Mouse (Mus musculus) hindbrain, embryonic 16.5 days (tissue): ENCODE measurements around the gene Olfr1386. TPM values are rescaled to one million over a fixed set of nuclear protein-coding genes. Genes with fewer than 3 reads are reported as not detected.

Experiments used
- ATAC-seq: fragments of 200-750 bp; cut with Nextera tagmentation; 2 replicates; pipeline ENCODE4 v1.8.0; 2017; ENCODE audit warnings: moderate TSS enrichment, moderate library complexity
- H3K27ac ChIP-seq: fragments of 300-500 bp; sonication (generic); 2 replicates; pipeline ENCODE4 v1.5.1; 2014; ENCODE audit warnings: low read depth, mild to moderate bottlenecking, control low read depth, low read length, moderate library complexity
- H3K27me3 ChIP-seq: fragments of 300-500 bp; sonication (generic); replicated peaks from 2 replicates; pipeline ENCODE4 v1.6.1; 2014; ENCODE audit warnings: low read length; ENCODE audit not compliant: control insufficient read depth, insufficient read depth
- H3K36me3 ChIP-seq: fragments of 300-500 bp; sonication (generic); 2 replicates; pipeline ENCODE4 v1.6.1; 2014; ENCODE audit warnings: mild to moderate bottlenecking, low read length, moderate library complexity, mixed read lengths; ENCODE audit not compliant: control insufficient read depth, insufficient read depth
- H3K4me1 ChIP-seq: fragments of 300-500 bp; sonication (generic); 2 replicates; pipeline ENCODE4 v1.6.1; 2014; ENCODE audit warnings: low read depth, low read length; ENCODE audit not compliant: control insufficient read depth, insufficient read depth
- H3K4me2 ChIP-seq: fragments of 300-500 bp; sonication (generic); 2 replicates; pipeline ENCODE4 v1.6.1; 2014; ENCODE audit warnings: mild to moderate bottlenecking, low read length, control low read depth, moderate library complexity
- H3K4me3 ChIP-seq: fragments of 300-500 bp; sonication (generic); 2 replicates; pipeline ENCODE4 v1.5.1; 2014; ENCODE audit warnings: mild to moderate bottlenecking, low read length, control low read depth, moderate library complexity
- H3K9ac ChIP-seq: fragments of 300-500 bp; sonication (generic); 2 replicates; pipeline ENCODE4 v1.6.1; 2014; ENCODE audit warnings: low read depth, mild to moderate bottlenecking, control low read depth, low read length, moderate library complexity
- H3K9me3 ChIP-seq: fragments of 300-500 bp; sonication (generic); 2 replicates; pipeline ENCODE4 v1.6.1; 2014; ENCODE audit warnings: mild to moderate bottlenecking, low read length, moderate library complexity; ENCODE audit not compliant: control insufficient read depth
- polyA plus RNA-seq: library from polyadenylated mRNA; unstranded; fragments of >200 nt; fragmentation: Nextera tagmentation; extraction: Ambion mirVana; gene quantifications from 2 replicates; pipeline ENCODE4 v1.2.1, GENCODE M21; 2015

Gene Olfr1386
- polyA plus RNA-seq, 1 experiment from 2014 or later, result not detected

- H3K4me1 ChIP-seq, result no peaks in the 10 kb centered on the region
- H3K4me3 ChIP-seq, result no peak within 1 kb of the TSS
- H3K9me3 ChIP-seq, result no peaks in the 10 kb centered on the region
- no peaks in the 10 kb centered on the region for H3K36me3 ChIP-seq
- no peak within 1 kb of the TSS for H3K4me2 ChIP-seq
- no peak within 1 kb of the TSS for H3K27ac ChIP-seq
- no peaks in the 10 kb centered on the region for H3K27me3 ChIP-seq
- no peak for ATAC-seq
- no peak within 1 kb of the TSS for H3K9ac ChIP-seq
Observed at GRCm38 (mm10) chr11:49519348-49519747, 54.5 kb downstream of the Olfr1386 start, which contains the start of gene Olfr1383. Gene Olfr1383 (plus strand): TSS chr11:49519648.

Other genes with a start within 250 kb of the Olfr1386 start
- gene Mgat1, start 220.9 kb upstream of the Olfr1386 start, polyA plus RNA-seq, result 34.5 and 38.2 TPM in 2 replicates
- 0.08 TPM in 1 of 2 replicates, not detected in the other for gene Olfr1393, start 186.7 kb upstream of the Olfr1386 start, polyA plus RNA-seq
- gene Olfr1392, start 179.8 kb upstream of the Olfr1386 start, polyA plus RNA-seq, result 0.13 TPM in 1 of 2 replicates, not detected in the other
- gene Olfr10, start 160.3 kb upstream of the Olfr1386 start, polyA plus RNA-seq, result not detected in 2 replicates
- gene Olfr1391, start 142.3 kb upstream of the Olfr1386 start, polyA plus RNA-seq, result not detected in 2 replicates
- gene Olfr1390, start 129.9 kb upstream of the Olfr1386 start, polyA plus RNA-seq, result not detected in 2 replicates
- not detected in 2 replicates for gene Olfr1389, start 42.0 kb upstream of the Olfr1386 start, polyA plus RNA-seq
- 0.09 and 0.10 TPM in 2 replicates for gene Olfr1388, start 28.4 kb upstream of the Olfr1386 start, polyA plus RNA-seq
- not detected in 2 replicates for gene Olfr1387, start 9.7 kb upstream of the Olfr1386 start, polyA plus RNA-seq
- gene Olfr1385, start 24.0 kb downstream of the Olfr1386 start, polyA plus RNA-seq, result not detected in 2 replicates
- gene Olfr1384, start 41.7 kb downstream of the Olfr1386 start, polyA plus RNA-seq, result not detected in 2 replicates
- not detected in 2 replicates for gene Olfr1383, start 54.6 kb downstream of the Olfr1386 start, polyA plus RNA-seq
- gene Olfr1382, start 63.2 kb downstream of the Olfr1386 start, polyA plus RNA-seq, result not detected in 2 replicates
- not detected in 2 replicates for gene Olfr1381, start 78.4 kb downstream of the Olfr1386 start, polyA plus RNA-seq
- not detected in 2 replicates for gene Olfr1380, start 91.8 kb downstream of the Olfr1386 start, polyA plus RNA-seq
- 1.5 and 1.9 TPM in 2 replicates for gene Flt4, start 144.2 kb downstream of the Olfr1386 start, polyA plus RNA-seq
- gene Scgb3a1, start 198.6 kb downstream of the Olfr1386 start, polyA plus RNA-seq, result not detected in 2 replicates
- 30.1 and 36.1 TPM in 2 replicates for gene Cnot6, start 247.7 kb downstream of the Olfr1386 start, polyA plus RNA-seq